Mouse (Mus musculus): ENCODE measurements at regions not wholly inside any gene's neighbourhood (a gene's known extent, or its start where the extent isn't known, plus 50 kb on each side); places are given as distances from the start of the nearest gene placed in this dataset.

- H3K4me1 ChIP-seq = no peaks in the 10 kb centered on the region
- DNase-seq (ENCODE audit: low spot score) = no peak
- no peaks in the 10 kb centered on the region for H3K9me3 ChIP-seq
- H3K36me3 ChIP-seq (replicated peaks) = no peaks in the 10 kb centered on the region
- H3K27me3 ChIP-seq (replicated peaks; ENCODE audit: low read depth, poor library complexity, severe bottlenecking) = no peaks in the 10 kb centered on the region
- H3K27ac ChIP-seq (replicated peaks) = no peak overlapping the region
- WGBS = 48% methylated on average over 2 of the region's 2 CpGs
- no peak overlapping the region for H3K4me3 ChIP-seq
Observed at GRCm38 (mm10) chr3:117520461-117520860, 54.2 kb upstream of the Plppr5 start.

- H3K27ac ChIP-seq (replicated peaks) = no peak overlapping the region
- H3K27me3 ChIP-seq (replicated peaks; ENCODE audit: low read depth, poor library complexity, severe bottlenecking) = no peaks in the 10 kb centered on the region
- no peaks in the 10 kb centered on the region for H3K9me3 ChIP-seq
- H3K4me1 ChIP-seq = no peaks in the 10 kb centered on the region
- no peak for DNase-seq (ENCODE audit: low spot score)
- no peaks in the 10 kb centered on the region for H3K36me3 ChIP-seq (replicated peaks)
- H3K4me3 ChIP-seq = no peak overlapping the region
Observed at GRCm38 (mm10) chr3:117508090-117508489, 66.5 kb upstream of the Plppr5 start.

DNA sequence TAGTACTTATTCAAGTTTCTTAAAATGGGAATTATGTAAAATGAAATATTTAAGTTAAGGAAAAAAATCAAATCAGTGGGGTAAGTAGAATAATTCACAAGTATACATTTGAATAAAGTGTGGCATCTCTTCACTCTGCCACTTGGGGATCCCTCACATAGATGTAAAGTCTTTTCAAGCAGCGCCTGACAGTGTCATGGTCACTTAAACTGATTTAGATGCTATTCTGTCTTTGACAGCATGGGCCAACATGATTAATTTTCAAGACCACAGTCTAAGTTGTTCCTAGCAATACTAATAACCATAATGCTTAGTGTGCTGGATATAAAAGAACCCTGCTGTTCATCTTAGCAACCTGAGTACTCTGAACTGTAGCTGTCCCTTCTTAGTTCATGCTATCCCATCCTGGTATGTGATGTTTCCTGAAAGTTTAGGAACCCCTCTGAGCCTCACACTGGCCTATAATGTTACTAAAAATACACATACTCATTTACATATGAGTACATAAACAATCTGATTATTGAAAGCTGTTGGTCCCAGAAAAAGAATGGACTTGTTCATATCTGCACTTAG lies 68.4 kb upstream of the Plppr5 start:
- Histone ChIP-seq H3K36me3 (replicated peaks) (no peaks in the 10 kb centered on the region), H3K4me3 (no peak overlapping the region), H3K27me3 (replicated peaks; ENCODE audit: low read depth, poor library complexity, severe bottlenecking) (no peaks in the 10 kb centered on the region), H3K4me1 (no peaks in the 10 kb centered on the region), H3K27ac (replicated peaks) (no peak overlapping the region), H3K9me3 (no peaks in the 10 kb centered on the region)
- WGBS = 79% methylated on average over 1 of the region's 1 CpGs
- DNase-seq (ENCODE audit: low spot score) = no peak

DNA sequence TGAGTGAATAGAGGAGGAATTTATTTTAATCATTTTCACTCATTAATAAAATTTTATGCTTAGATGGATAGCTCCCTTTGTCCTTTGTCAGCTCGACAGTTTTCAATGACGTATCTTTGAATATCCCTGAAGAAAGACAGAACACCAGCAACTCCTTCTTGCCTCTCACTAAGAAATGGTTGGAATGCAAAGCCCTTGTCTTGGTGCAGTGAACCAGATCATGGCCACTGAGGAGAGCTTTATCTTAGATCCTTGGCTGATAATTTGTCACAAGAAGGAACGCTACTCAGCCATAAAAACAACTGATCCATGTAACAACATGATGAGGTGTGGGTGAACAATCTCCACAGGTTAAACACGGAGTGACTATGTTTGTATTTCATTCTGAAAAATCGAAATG lies 73.5 kb upstream of the Plppr5 start:
- Histone ChIP-seq H3K27me3 (replicated peaks; ENCODE audit: low read depth, poor library complexity, severe bottlenecking) (no peaks in the 10 kb centered on the region), H3K4me3 (no peak overlapping the region), H3K27ac (replicated peaks) (no peak overlapping the region), H3K9me3 (no peaks in the 10 kb centered on the region), H3K4me1 (no peaks in the 10 kb centered on the region), H3K36me3 (replicated peaks) (no peaks in the 10 kb centered on the region)
- no peak for DNase-seq (ENCODE audit: low spot score)
- WGBS = 55% methylated on average over 5 of the region's 5 CpGs

DNA sequence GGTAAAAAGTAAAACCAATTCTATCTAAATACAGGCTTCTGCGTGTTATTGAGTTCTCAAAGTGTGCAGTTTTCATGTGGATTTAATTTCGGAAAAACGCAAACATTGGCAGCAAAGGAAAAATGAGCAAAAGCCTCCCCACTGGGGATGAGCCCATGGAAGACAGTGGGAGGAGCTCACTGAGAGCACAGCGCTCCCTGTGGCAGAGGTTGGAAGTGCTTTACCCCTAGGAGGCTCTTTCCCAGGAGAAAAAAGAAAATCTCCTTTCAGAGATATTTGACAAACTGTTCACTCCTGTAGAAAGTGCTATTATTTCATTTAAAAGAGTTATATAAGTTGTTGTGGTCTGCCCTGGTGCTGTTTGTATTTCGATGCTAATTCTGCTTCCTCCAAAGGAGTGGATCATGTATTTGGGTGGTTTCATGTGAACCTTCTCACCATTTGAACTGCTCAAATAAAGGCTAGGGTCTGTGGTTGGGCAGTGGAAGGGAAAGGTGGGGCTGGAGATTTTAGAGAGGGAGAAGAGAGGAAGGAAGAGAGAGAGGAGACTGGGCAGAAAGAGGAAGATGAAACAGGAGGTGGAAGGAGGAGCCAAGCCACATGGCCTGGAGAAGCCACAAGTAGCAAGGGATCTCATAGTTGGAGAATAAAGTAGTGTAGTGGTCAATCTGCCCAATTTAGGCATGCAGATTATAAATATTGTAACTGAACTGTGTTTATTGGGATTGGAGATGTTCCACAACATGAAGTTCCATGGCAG lies 76.3 kb upstream of the Plppr5 start:
- 83% methylated on average over 5 of the region's 5 CpGs for WGBS
- H3K4me1 ChIP-seq = no peaks in the 10 kb centered on the region
- H3K27me3 ChIP-seq (replicated peaks; ENCODE audit: low read depth, poor library complexity, severe bottlenecking) = no peaks in the 10 kb centered on the region
- H3K4me3 ChIP-seq = no peak overlapping the region
- H3K9me3 ChIP-seq = no peaks in the 10 kb centered on the region
- H3K36me3 ChIP-seq (replicated peaks) = no peaks in the 10 kb centered on the region
- no peak overlapping the region for H3K27ac ChIP-seq (replicated peaks)
- DNase-seq (ENCODE audit: low spot score) = no peak

DNA sequence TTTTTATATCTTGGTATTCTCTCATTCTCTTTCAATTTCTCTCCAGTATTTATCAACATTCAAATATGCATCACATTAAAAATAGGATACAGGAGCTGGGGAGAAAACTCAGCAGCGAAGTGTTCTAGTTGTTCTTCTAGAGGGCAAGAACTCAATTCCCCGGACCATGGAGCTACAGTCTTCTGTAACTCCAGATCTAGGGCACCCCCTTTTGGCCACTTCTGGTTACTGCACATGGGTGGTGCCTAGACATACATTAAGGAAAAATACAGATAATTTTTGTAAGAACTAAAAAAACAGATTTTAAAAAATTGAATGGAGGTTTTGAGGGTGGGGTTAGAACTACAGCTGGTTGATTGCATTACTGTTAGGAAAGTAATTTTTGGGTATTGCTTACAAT lies 80.5 kb upstream of the Plppr5 start:
- 56% methylated on average over 2 of the region's 2 CpGs for WGBS
- H3K4me3 ChIP-seq = no peak overlapping the region
- no peaks in the 10 kb centered on the region for H3K9me3 ChIP-seq
- H3K27me3 ChIP-seq (replicated peaks; ENCODE audit: low read depth, poor library complexity, severe bottlenecking) = no peaks in the 10 kb centered on the region
- DNase-seq (ENCODE audit: low spot score) = peak; percentile 59
- no peaks in the 10 kb centered on the region for H3K36me3 ChIP-seq (replicated peaks)
- H3K27ac ChIP-seq (replicated peaks) = no peak overlapping the region
- no peaks in the 10 kb centered on the region for H3K4me1 ChIP-seq

DNA sequence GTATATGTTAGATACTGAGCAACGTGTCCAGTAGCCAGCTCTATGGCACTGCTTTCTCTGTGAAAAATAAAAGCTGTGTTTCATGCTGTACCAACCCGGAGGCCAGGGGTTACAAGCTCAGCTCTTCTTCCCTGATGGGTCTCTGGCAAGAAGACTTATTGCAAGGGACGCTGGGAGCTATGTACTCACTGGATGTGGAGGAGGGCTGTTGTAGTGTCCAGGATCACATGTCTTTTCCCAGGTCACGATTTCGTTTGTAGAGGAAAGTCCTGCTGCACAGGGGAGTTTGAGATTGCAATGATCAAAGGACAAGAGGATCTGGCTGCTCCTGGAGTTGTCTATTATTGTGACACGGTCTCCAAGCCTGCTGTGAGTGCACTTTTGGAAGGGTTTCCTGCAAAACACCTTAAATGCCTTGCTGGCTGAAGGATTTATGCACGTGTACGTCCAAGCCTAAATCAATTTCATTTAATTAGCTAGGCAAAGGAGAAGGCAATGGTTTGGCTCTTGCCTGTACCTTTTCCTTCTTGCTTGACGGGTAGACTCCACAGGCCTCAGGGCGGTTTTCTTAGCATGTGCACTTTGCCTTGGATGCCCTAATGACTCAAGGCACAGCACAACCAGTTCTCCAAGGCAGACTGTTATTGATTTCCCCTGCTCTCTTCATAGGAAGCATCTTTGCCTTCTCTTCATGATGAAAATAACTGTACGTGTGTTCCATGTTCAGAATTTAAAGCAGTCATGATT lies 87.2 kb upstream of the Plppr5 start:
- H3K9me3 ChIP-seq = no peaks in the 10 kb centered on the region
- no peak overlapping the region for H3K27ac ChIP-seq (replicated peaks)
- no peak overlapping the region for H3K4me3 ChIP-seq
- H3K27me3 ChIP-seq (replicated peaks; ENCODE audit: low read depth, poor library complexity, severe bottlenecking) = no peaks in the 10 kb centered on the region
- H3K4me1 ChIP-seq = no peaks in the 10 kb centered on the region
- no peaks in the 10 kb centered on the region for H3K36me3 ChIP-seq (replicated peaks)
- no peak for DNase-seq (ENCODE audit: low spot score)
- 82% methylated on average over 11 of the region's 11 CpGs for WGBS

GRCm38 (mm10) chr3:117486351-117486750 lies 88.3 kb upstream of the Plppr5 start:
- Histone ChIP-seq H3K27ac (replicated peaks) (no peak overlapping the region), H3K27me3 (replicated peaks; ENCODE audit: low read depth, poor library complexity, severe bottlenecking) (no peaks in the 10 kb centered on the region), H3K4me1 (no peaks in the 10 kb centered on the region), H3K4me3 (no peak overlapping the region), H3K9me3 (no peaks in the 10 kb centered on the region), H3K36me3 (replicated peaks) (no peaks in the 10 kb centered on the region)
- DNase-seq (ENCODE audit: low spot score) = no peak
- WGBS = 79% methylated on average over 2 of the region's 2 CpGs

DNA sequence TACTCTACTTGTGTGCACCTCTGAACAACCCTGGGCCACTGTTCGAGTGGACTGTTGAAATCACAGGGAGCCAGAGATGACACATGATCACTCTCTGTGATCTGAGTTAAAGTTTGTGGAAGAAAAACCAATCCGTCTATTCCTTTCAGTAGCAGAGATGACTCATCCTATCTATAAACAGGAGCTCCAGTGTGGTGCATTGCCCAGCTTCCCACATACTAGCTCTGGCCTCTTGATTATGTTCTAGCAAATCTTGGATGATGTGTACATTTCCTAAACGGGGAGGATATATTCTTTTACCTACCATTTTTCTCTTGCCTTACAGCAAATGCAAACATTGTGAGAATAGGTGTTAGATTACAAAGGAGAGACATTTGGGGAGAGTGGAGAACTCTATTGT lies 94.5 kb upstream of the Plppr5 start:
- Histone ChIP-seq H3K4me1 (no peaks in the 10 kb centered on the region), H3K27me3 (replicated peaks; ENCODE audit: low read depth, poor library complexity, severe bottlenecking) (no peaks in the 10 kb centered on the region), H3K9me3 (no peaks in the 10 kb centered on the region), H3K27ac (replicated peaks) (no peak overlapping the region), H3K4me3 (no peak overlapping the region), H3K36me3 (replicated peaks) (no peaks in the 10 kb centered on the region)
- no peak for DNase-seq (ENCODE audit: low spot score)
- 81% methylated on average over 3 of the region's 3 CpGs for WGBS

GRCm38 (mm10) chr3:117459507-117459906 lies 98.8 kb upstream of the Plppr4 start:
- Histone ChIP-seq H3K4me1 (peaks cover 8% of the 10 kb centered on the region), H3K36me3 (replicated peaks) (no peaks in the 10 kb centered on the region), H3K9me3 (no peaks in the 10 kb centered on the region), H3K27ac (replicated peaks) (no peak overlapping the region), H3K27me3 (replicated peaks; ENCODE audit: low read depth, poor library complexity, severe bottlenecking) (no peaks in the 10 kb centered on the region), H3K4me3 (no peak overlapping the region)
- no peak for DNase-seq (ENCODE audit: low spot score)
- WGBS = 83% methylated on average over 2 of the region's 2 CpGs

- H3K4me3 ChIP-seq = no peak overlapping the region
- no peak for DNase-seq (ENCODE audit: low spot score)
Observed at GRCm38 (mm10) chr3:117450559-117450958, 89.9 kb upstream of the Plppr4 start.

GRCm38 (mm10) chr3:117441887-117442286 lies 81.2 kb upstream of the Plppr4 start:
- Histone ChIP-seq H3K4me3 (no peak overlapping the region), H3K4me1 (no peaks in the 10 kb centered on the region), H3K27ac (replicated peaks) (no peak overlapping the region), H3K9me3 (no peaks in the 10 kb centered on the region), H3K36me3 (replicated peaks) (no peaks in the 10 kb centered on the region), H3K27me3 (replicated peaks; ENCODE audit: low read depth, poor library complexity, severe bottlenecking) (no peaks in the 10 kb centered on the region)
- no peak for DNase-seq (ENCODE audit: low spot score)
- 74% methylated on average over 3 of the region's 3 CpGs for whole genome bisulfite sequencing

More at GRCm38 (mm10) chr3:117450559-117450958, 89.9 kb upstream of the Plppr4 start:
- H3K4me1 ChIP-seq = no peaks in the 10 kb centered on the region
- H3K27me3 ChIP-seq (replicated peaks; ENCODE audit: low read depth, poor library complexity, severe bottlenecking) = no peaks in the 10 kb centered on the region
- H3K36me3 ChIP-seq (replicated peaks) = no peaks in the 10 kb centered on the region
- no peaks in the 10 kb centered on the region for H3K9me3 ChIP-seq
- 79% methylated on average over 7 of the region's 7 CpGs for WGBS
- no peak overlapping the region for H3K27ac ChIP-seq (replicated peaks)

DNA sequence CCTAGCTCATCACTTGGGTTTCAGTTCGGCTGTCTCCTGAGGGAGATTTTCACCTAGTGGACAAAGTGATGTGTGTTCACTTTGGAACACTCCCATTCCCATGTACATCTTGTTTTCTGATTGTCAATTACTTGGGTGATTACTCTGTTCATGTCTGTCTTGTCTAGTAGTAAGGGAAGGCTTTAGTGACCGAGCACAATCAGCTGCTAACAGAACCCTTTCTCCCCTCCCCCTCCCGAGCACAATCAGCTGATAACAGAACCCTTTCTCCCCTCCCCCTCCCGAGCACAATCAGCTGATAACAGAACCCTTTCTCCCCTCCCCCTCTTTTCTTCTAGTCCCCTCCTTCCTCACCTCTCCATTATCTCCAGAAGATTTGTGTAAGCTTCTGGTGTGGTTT lies 79.6 kb upstream of the Plppr4 start:
- no peaks in the 10 kb centered on the region for H3K36me3 ChIP-seq (replicated peaks)
- WGBS = 48% methylated on average over 4 of the region's 4 CpGs

More for the DNA sequence above, 79.6 kb upstream of the Plppr4 start:
- H3K4me1 ChIP-seq = no peaks in the 10 kb centered on the region
- H3K4me3 ChIP-seq = no peak overlapping the region
- DNase-seq (ENCODE audit: low spot score) = no peak
- no peaks in the 10 kb centered on the region for H3K9me3 ChIP-seq
- no peaks in the 10 kb centered on the region for H3K27me3 ChIP-seq (replicated peaks; ENCODE audit: low read depth, poor library complexity, severe bottlenecking)
- H3K27ac ChIP-seq (replicated peaks) = no peak overlapping the region

All from embryonic facial prominence, embryonic 10.5 days (tissue).